Mouse (Mus musculus) myocyte (in vitro differentiated cells): ENCODE measurements at regions not wholly inside any gene's neighbourhood (a gene's known extent, or its start where the extent isn't known, plus 50 kb on each side); places are given as distances from the start of the nearest gene placed in this dataset.

ENCODE experiments used
- H3K27me3 ChIP-seq: one replicate; pipeline ENCODE4 v1.6.1; 2011; ENCODE audit not compliant: control insufficient read depth, insufficient read depth, insufficient read length
- H3K36me3 ChIP-seq: one replicate; pipeline ENCODE4 v1.6.1; 2011; ENCODE audit not compliant: control insufficient read depth, insufficient read depth
- H3K4me2 ChIP-seq: one replicate; pipeline ENCODE4 v1.6.1; 2011; ENCODE audit warnings: low read depth, control low read depth
- H3K4me3 ChIP-seq: one replicate; pipeline ENCODE4 v1.5.1; 2011; ENCODE audit warnings: mild to moderate bottlenecking, control low read depth, moderate library complexity
- H3K79me2 ChIP-seq: one replicate; pipeline ENCODE4 v1.6.1; 2011; ENCODE audit not compliant: control insufficient read depth, insufficient read depth
- H3ac ChIP-seq: one replicate; pipeline ENCODE4 v1.6.1; 2011; ENCODE audit not compliant: control insufficient read depth, insufficient read length
- CEBPB ChIP-seq: IDR thresholded peaks from 2 replicates; pipeline ENCODE4 v1.6.1; 2011; ENCODE audit warnings: mild to moderate bottlenecking, moderate library complexity; ENCODE audit not compliant: poor library complexity, insufficient read depth, severe bottlenecking
- E2F4 ChIP-seq: IDR thresholded peaks from one replicate; pipeline ENCODE4 v1.6.1; 2011; ENCODE audit warnings: mild to moderate bottlenecking, control low read depth, moderate library complexity; ENCODE audit not compliant: insufficient read depth
- MAX ChIP-seq: IDR thresholded peaks from one replicate; pipeline ENCODE4 v1.6.1; 2011; ENCODE audit warnings: low read depth, mild to moderate bottlenecking, control low read depth
- MYOD1 ChIP-seq, 3 experiments: IDR thresholded peaks; one replicate each; pipeline ENCODE4 v1.6.1; 2011; ENCODE audit warnings: control low read depth in 2 of 3, low read depth in 2 of 3, mild to moderate bottlenecking in 2 of 3, moderate library complexity in 1 of 3; ENCODE audit not compliant: insufficient read length in 2 of 3, control insufficient read depth in 1 of 3
- MYOG ChIP-seq, 3 experiments: IDR thresholded peaks; one replicate each; pipeline ENCODE4 v1.6.1; 2011; ENCODE audit warnings: control low read depth in 2 of 3, low read depth in 2 of 3, mild to moderate bottlenecking in 2 of 3; ENCODE audit not compliant: insufficient read length in 2 of 3, control insufficient read depth in 1 of 3, insufficient read depth in 1 of 3
- POLR2A ChIP-seq: IDR thresholded peaks from one replicate; pipeline ENCODE4 v1.6.1; 2011; ENCODE audit warnings: low read depth, mild to moderate bottlenecking, control low read depth, moderate library complexity; ENCODE audit not compliant: insufficient read length
- POLR2AphosphoS2 ChIP-seq: IDR thresholded peaks from one replicate; pipeline ENCODE4 v1.6.1; 2011; ENCODE audit warnings: low read depth, control low read depth; ENCODE audit not compliant: insufficient read length
- REST ChIP-seq: IDR thresholded peaks from one replicate; pipeline ENCODE4 v1.6.1; 2011; ENCODE audit warnings: mild to moderate bottlenecking, control low read depth, moderate library complexity; ENCODE audit not compliant: insufficient read depth, insufficient read length
- SRF ChIP-seq: IDR thresholded peaks from one replicate; pipeline ENCODE4 v1.6.1; 2011; ENCODE audit warnings: low read depth; ENCODE audit not compliant: control insufficient read depth, insufficient read length
- TCF12 ChIP-seq: IDR thresholded peaks from one replicate; pipeline ENCODE4 v1.6.1; 2011; ENCODE audit warnings: mild to moderate bottlenecking, control low read depth; ENCODE audit not compliant: poor library complexity, insufficient read depth, severe bottlenecking
- TCF3 ChIP-seq: IDR thresholded peaks from one replicate; pipeline ENCODE4 v1.6.1; 2011; ENCODE audit warnings: low read depth, control low read depth; ENCODE audit not compliant: insufficient read length
- USF1 ChIP-seq: IDR thresholded peaks from one replicate; pipeline ENCODE4 v1.6.1; 2011; ENCODE audit warnings: low read depth, mild to moderate bottlenecking, control low read depth, moderate library complexity

DNA sequence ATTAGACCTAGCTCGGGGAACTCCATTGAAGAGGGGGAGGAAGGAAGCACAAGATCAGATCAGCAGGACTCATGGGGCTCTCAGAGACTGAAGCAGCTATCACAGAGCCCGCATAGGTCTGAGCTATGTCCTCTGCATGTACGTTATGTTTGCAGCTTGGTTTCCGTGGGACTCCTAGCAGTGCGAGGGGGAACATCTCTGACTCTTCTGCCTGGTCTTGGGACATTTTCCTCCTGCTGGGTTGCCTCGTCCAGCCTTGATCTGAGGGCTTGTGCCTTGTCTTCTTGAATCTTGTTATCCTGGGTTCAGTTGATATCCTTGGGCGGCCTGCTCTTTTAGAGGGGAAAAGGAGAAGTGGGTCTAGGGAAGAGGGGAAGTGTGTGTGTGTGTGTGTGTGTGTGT lies 53.6 kb upstream of the Asb17 start:
- Histone ChIP-seq H3K79me2 (no peaks in the 10 kb centered on the region), H3K4me3 (no peak overlapping the region), H3K4me2 (no peak overlapping the region), H3ac (no peak overlapping the region), H3K27me3 (no peaks in the 10 kb centered on the region), H3K36me3 (no peaks in the 10 kb centered on the region)
- TF ChIP-seq CEBPB = no peak
- no peak for TF ChIP-seq TCF3
- TF ChIP-seq MYOD1 (IDR thresholded peaks at IDR 0.05; ENCODE audit: control insufficient read depth in 1 of 3, insufficient read length in 2 of 3, low read depth in 2 of 3) = no peak
- TF ChIP-seq TCF12 = no peak
- no peak for TF ChIP-seq USF1
- TF ChIP-seq REST = no peak
- no peak for TF ChIP-seq SRF
- no peak for TF ChIP-seq MAX
- TF ChIP-seq POLR2A = no peak
- TF ChIP-seq MYOG (IDR thresholded peaks at IDR 0.05; ENCODE audit: control insufficient read depth in 1 of 3, insufficient read depth in 1 of 3, insufficient read length in 2 of 3, low read depth in 2 of 3) = no peak
- no peak for TF ChIP-seq E2F4
- no peak for TF ChIP-seq POLR2AphosphoS2

- H3K79me2 ChIP-seq = no peaks in the 10 kb centered on the region
- TF ChIP-seq MYOD1 (IDR thresholded peaks at IDR 0.05; ENCODE audit: control insufficient read depth in 1 of 3, insufficient read length in 2 of 3, low read depth in 2 of 3) (no peak), POLR2AphosphoS2 (no peak), MAX (no peak), E2F4 (no peak), REST (no peak), USF1 (no peak), TCF12 (no peak), CEBPB (no peak), SRF (no peak), MYOG (IDR thresholded peaks at IDR 0.05; ENCODE audit: control insufficient read depth in 1 of 3, insufficient read depth in 1 of 3, insufficient read length in 2 of 3, low read depth in 2 of 3) (no peak), TCF3 (no peak), POLR2A (no peak)
- no peaks in the 10 kb centered on the region for H3K27me3 ChIP-seq
- H3K36me3 ChIP-seq = no peaks in the 10 kb centered on the region
- no peak overlapping the region for H3K4me3 ChIP-seq
- H3ac ChIP-seq = no peak overlapping the region
- no peak overlapping the region for H3K4me2 ChIP-seq
Measured at GRCm38 (mm10) chr3:153790883-153791609, 53.0 kb upstream of the Asb17 start.

- Histone ChIP-seq H3K4me3 (no peak overlapping the region), H3K4me2 (no peak overlapping the region), H3K27me3 (no peaks in the 10 kb centered on the region), H3ac (no peak overlapping the region), H3K79me2 (no peaks in the 10 kb centered on the region), H3K36me3 (no peaks in the 10 kb centered on the region)
- TF ChIP-seq TCF12 (no peak), TCF3 (no peak), POLR2A (no peak), E2F4 (no peak), CEBPB (no peak), MYOG (IDR thresholded peaks at IDR 0.05; ENCODE audit: control insufficient read depth in 1 of 3, insufficient read depth in 1 of 3, insufficient read length in 2 of 3, low read depth in 2 of 3) (no peak), USF1 (no peak)
Measured at GRCm38 (mm10) chr3:153791610-153792363, 52.2 kb upstream of the Asb17 start.

- no peak overlapping the region for H3ac ChIP-seq
- H3K36me3 ChIP-seq = no peaks in the 10 kb centered on the region
- TF ChIP-seq MAX (no peak), TCF3 (no peak), MYOD1 (IDR thresholded peaks at IDR 0.05; ENCODE audit: control insufficient read depth in 1 of 3, insufficient read length in 2 of 3, low read depth in 2 of 3) (no peak), E2F4 (no peak), TCF12 (no peak), MYOG (IDR thresholded peaks at IDR 0.05; ENCODE audit: control insufficient read depth in 1 of 3, insufficient read depth in 1 of 3, insufficient read length in 2 of 3, low read depth in 2 of 3) (no peak)
- no peak overlapping the region for H3K4me3 ChIP-seq
- H3K27me3 ChIP-seq = no peaks in the 10 kb centered on the region
- H3K4me2 ChIP-seq = no peak overlapping the region
- no peaks in the 10 kb centered on the region for H3K79me2 ChIP-seq
Measured at GRCm38 (mm10) chr3:153792364-153792703, 51.7 kb upstream of the Asb17 start.
